Comparison of ENCODE assay signal across 13 mouse cellular contexts in genomic region chr7:25651281-25651680, GRCm38 (mm10). TPM values are rescaled to one million over a fixed set of nuclear protein-coding genes. Genes with fewer than 3 reads are reported as not detected.
DNase-seq lines count a peak whose midpoint lies in the region; ATAC-seq and TF ChIP-seq lines count a peak whose summit lies in the region.
"Had no signal": no experiment of that assay in that cellular context is flagged by ENCODE, and none has a peak within 500 bp of the region (broad histone marks: within the 10 kb centered on the region; RNA-seq: fewer than 3 reads in every experiment).

No protein-coding gene starts in this region.

- TF ChIP-seq CTCF in kidney, adult 2 months (conservative IDR thresholded peaks at IDR 0.05; ENCODE audit: insufficient read depth, insufficient read length, low read depth, low read length) = 0 out of 2 replicates have a peak, but pooled peaks have one; percentile 27
- no peak for TF ChIP-seq CTCF in hindbrain, postnatal 0 days (IDR thresholded peaks at IDR 0.05; ENCODE audit: low read depth)

- DNase-seq in kidney, adult 2 months = no peak
- DNase-seq in kidney, postnatal 25 days = no peak
- peak; percentile 37 for DNase-seq in R1 (ENCODE audit: low read depth, low spot score)
- DNase-seq in splenic B cell, adult 2 months (ENCODE audit: low read depth, low spot score) = peak; percentile 88
- no peak for DNase-seq in testis, postnatal 14 days (ENCODE audit: low spot score)
- no peak for DNase-seq in hindbrain, postnatal 0 days (ENCODE audit: low spot score)
- DNase-seq in embryo, embryonic 9.5 days (ENCODE audit: extremely low spot score) = no peak

- no peaks in the 10 kb centered on the region for H3K36me3 ChIP-seq in kidney, adult 2 months (ENCODE audit: control insufficient read depth, insufficient read depth, low read length)
- no peaks in the 10 kb centered on the region for H3K36me3 ChIP-seq in liver, embryonic 15.5 days (replicated peaks)
- H3K36me3 ChIP-seq in splenic B cell, adult 2 months (ENCODE audit: control insufficient read depth, insufficient read depth, low read length, poor library complexity, severe bottlenecking) = no peaks in the 10 kb centered on the region; the same call in 1 of the 2 replicates
- H3K36me3 ChIP-seq in hindbrain, postnatal 0 days (ENCODE audit: insufficient read depth, low read length) = no peaks in the 10 kb centered on the region
- H3K36me3 ChIP-seq: midbrain, embryonic 15.5 days had no signal

- TF ChIP-seq POLR2A in kidney, adult 2 months (IDR thresholded peaks at IDR 0.05; ENCODE audit: low read depth, low read length) = no peak

- H3K4me1 ChIP-seq in kidney, adult 2 months (ENCODE audit: control insufficient read depth, insufficient read depth, low read length) = peaks cover 18% of the 10 kb centered on the region; the same call in 1 of the 2 replicates
- H3K4me1 ChIP-seq in liver, embryonic 15.5 days (replicated peaks) = peaks cover 22% of the 10 kb centered on the region
- H3K4me1 ChIP-seq in hindbrain, postnatal 0 days (ENCODE audit: insufficient read depth, low read length) = no peaks in the 10 kb centered on the region

- no peaks in the 10 kb centered on the region for H3K9me3 ChIP-seq in liver, embryonic 15.5 days (replicated peaks)
- no peaks in the 10 kb centered on the region for H3K9me3 ChIP-seq in hindbrain, postnatal 0 days (ENCODE audit: low read length)
- H3K9me3 ChIP-seq: G1E; midbrain, embryonic 15.5 days had no signal

- WGBS in kidney, adult 2 months = 74% methylated on average over 8 of the region's 8 CpGs
- WGBS in liver, embryonic 15.5 days (ENCODE audit: insufficient replicate concordance) = 30% methylated on average over 8 of the region's 8 CpGs
- WGBS in hindbrain, postnatal 0 days = 88% methylated on average over 8 of the region's 8 CpGs

- H3K27ac ChIP-seq in kidney, adult 2 months (ENCODE audit: insufficient read depth, low read depth, low read length) = no peak overlapping the region
- peak overlapping the region; percentile 10; the same call in 1 of the 2 replicates for H3K27ac ChIP-seq in liver, embryonic 15.5 days (replicated peaks)
- H3K27ac ChIP-seq in hindbrain, postnatal 0 days = no peak overlapping the region
- H3K27ac ChIP-seq: midbrain, embryonic 15.5 days had no signal

- H3K27me3 ChIP-seq in kidney, adult 2 months (replicated peaks; ENCODE audit: control insufficient read depth, insufficient read depth, low read length) = no peaks in the 10 kb centered on the region
- H3K27me3 ChIP-seq in liver, embryonic 15.5 days = no peaks in the 10 kb centered on the region
- H3K27me3 ChIP-seq in splenic B cell, adult 2 months (ENCODE audit: control insufficient read depth, insufficient read depth, low read length, poor library complexity, severe bottlenecking) = no peaks in the 10 kb centered on the region
- H3K27me3 ChIP-seq in hindbrain, postnatal 0 days (ENCODE audit: insufficient read depth, low read length) = no peaks in the 10 kb centered on the region
- H3K27me3 ChIP-seq: midbrain, embryonic 15.5 days had no signal

- 0 out of 2 replicates have a peak, but pooled peaks have one; percentile 11 for ATAC-seq in liver, embryonic 15.5 days (ENCODE audit: insufficient read depth)
- ATAC-seq in hindbrain, postnatal 0 days = no peak
- ATAC-seq: forebrain, embryonic 16.5 days; hindbrain, embryonic 16.5 days; midbrain, embryonic 15.5 days had no signal

- no peak overlapping the region for H3K4me3 ChIP-seq in kidney, adult 2 months (ENCODE audit: insufficient read depth, low read depth, low read length)
- H3K4me3 ChIP-seq in liver, embryonic 15.5 days (replicated peaks) = 0 out of 2 replicates have a peak overlapping the region, but pooled peaks have one; percentile 6
- H3K4me3 ChIP-seq in hindbrain, postnatal 0 days (ENCODE audit: low read length) = no peak overlapping the region
- H3K4me3 ChIP-seq: midbrain, embryonic 15.5 days had no signal

- no peak overlapping the region for H3K9ac ChIP-seq in liver, embryonic 15.5 days
- H3K9ac ChIP-seq in hindbrain, postnatal 0 days (replicated peaks; ENCODE audit: low read length) = no peak overlapping the region
- H3K9ac ChIP-seq: midbrain, embryonic 15.5 days had no signal

- H3K4me2 ChIP-seq in liver, embryonic 15.5 days = peak overlapping the region; percentile 23; the same call in 1 of the 2 replicates
- no peak overlapping the region for H3K4me2 ChIP-seq in hindbrain, postnatal 0 days (ENCODE audit: low read depth, low read length)
- H3K4me2 ChIP-seq: midbrain, embryonic 15.5 days had no signal

RNA-seq across cellular contexts. Expression of gene Bckdha, which starts 7.5 kb away (rescaled TPM):
- polyA plus RNA-seq in kidney, adult 2 months (2012; rRNA removed) = 675 and 763 TPM in 2 replicates
- 30.2 and 39.3 TPM in 2 replicates for polyA plus RNA-seq in liver, embryonic 15.5 days (2015; fragmentation: Nextera tagmentation; extraction: Ambion mirVana)
- total RNA-seq in hindbrain, postnatal 0 days (2014; rRNA removed) = 88.5 and 96.0 TPM in 2 replicates
- 56.1 and 60.4 TPM in 2 replicates for polyA plus RNA-seq in hindbrain, postnatal 0 days (2015; fragmentation: Nextera tagmentation; extraction: Ambion mirVana)

RNA-seq across cellular contexts. Expression of gene Exosc5, which starts 7.7 kb away (rescaled TPM):
- polyA plus RNA-seq in kidney, adult 2 months (2012; rRNA removed) = 64.9 and 70.1 TPM in 2 replicates
- polyA plus RNA-seq in liver, embryonic 15.5 days (2015; fragmentation: Nextera tagmentation; extraction: Ambion mirVana) = 46.1 and 50.8 TPM in 2 replicates
- 27.9 and 33.9 TPM in 2 replicates for total RNA-seq in hindbrain, postnatal 0 days (2014; rRNA removed)
- polyA plus RNA-seq in hindbrain, postnatal 0 days (2015; fragmentation: Nextera tagmentation; extraction: Ambion mirVana) = 36.5 and 39.2 TPM in 2 replicates

RNA-seq across cellular contexts. Expression of gene Tmem91, which starts 23.7 kb away (rescaled TPM):
- 0.27 and 0.48 TPM in 2 replicates for polyA plus RNA-seq in kidney, adult 2 months (2012; rRNA removed)
- polyA plus RNA-seq in liver, embryonic 15.5 days (2015; fragmentation: Nextera tagmentation; extraction: Ambion mirVana) = 0.96 and 1.0 TPM in 2 replicates
- total RNA-seq in hindbrain, postnatal 0 days (2014; rRNA removed) = 62.1 and 115 TPM in 2 replicates
- 182 and 185 TPM in 2 replicates for polyA plus RNA-seq in hindbrain, postnatal 0 days (2015; fragmentation: Nextera tagmentation; extraction: Ambion mirVana)
- total RNA-seq: heart, adult 8-10 months had no signal

RNA-seq across cellular contexts. Expression of gene B3gnt8, which starts 24.8 kb away (rescaled TPM):
- polyA plus RNA-seq in kidney, adult 2 months (2012; rRNA removed) = 9.6 and 10.6 TPM in 2 replicates
- polyA plus RNA-seq in liver, embryonic 15.5 days (2015; fragmentation: Nextera tagmentation; extraction: Ambion mirVana) = 2.7 and 2.8 TPM in 2 replicates
- 0.14 and 1.2 TPM in 2 replicates for total RNA-seq in hindbrain, postnatal 0 days (2014; rRNA removed)
- polyA plus RNA-seq in hindbrain, postnatal 0 days (2015; fragmentation: Nextera tagmentation; extraction: Ambion mirVana) = 1.1 and 1.3 TPM in 2 replicates

RNA-seq across cellular contexts. Expression of gene B9d2, which starts 29.3 kb away (rescaled TPM):
- 63.1 and 70.4 TPM in 2 replicates for polyA plus RNA-seq in kidney, adult 2 months (2012; rRNA removed)
- 19.9 and 23.2 TPM in 2 replicates for polyA plus RNA-seq in liver, embryonic 15.5 days (2015; fragmentation: Nextera tagmentation; extraction: Ambion mirVana)
- 29.5 and 51.3 TPM in 2 replicates for total RNA-seq in hindbrain, postnatal 0 days (2014; rRNA removed)
- 50.8 and 55.6 TPM in 2 replicates for polyA plus RNA-seq in hindbrain, postnatal 0 days (2015; fragmentation: Nextera tagmentation; extraction: Ambion mirVana)

Comparison
In these comparisons a context has a peak if more than half of its experiments do, and no peak if none do; other contexts are left out.
1. DNase-seq: peak in R1 (single experiment) and splenic B cell, adult 2 months (single experiment); none in kidney, adult 2 months (single experiment), kidney, postnatal 25 days (0 of 2), testis, postnatal 14 days (single experiment), hindbrain, postnatal 0 days (single experiment) and embryo, embryonic 9.5 days (single experiment).
2. RNA of gene Bckdha, which starts 7.5 kb away (polyA plus RNA-seq): 675 to 763 TPM in kidney, adult 2 months; 56.1 to 60.4 TPM in hindbrain, postnatal 0 days and 30.2 to 39.3 TPM in liver, embryonic 15.5 days; every median in the first group is over 10 times any median in the second.
3. RNA of gene Tmem91, which starts 23.7 kb away (polyA plus RNA-seq): 182 to 185 TPM in hindbrain, postnatal 0 days; 0.96 to 1.0 TPM in liver, embryonic 15.5 days and 0.27 to 0.48 TPM in kidney, adult 2 months; every median in the first group is over 10 times any median in the second.